Mouse (Mus musculus) liver, embryonic 14.5 days (tissue): ENCODE measurements around the gene Ldah.

ENCODE experiments used
- CTCF ChIP-seq: IDR thresholded peaks from 2 replicates; pipeline ENCODE4 v1.5.1; 2016; ENCODE audit warnings: antibody characterized with exemption, low read depth, control low read depth
- EP300 ChIP-seq: IDR thresholded peaks from 2 replicates; pipeline ENCODE4 v1.6.1; 2016; ENCODE audit warnings: antibody characterized with exemption, low read depth

- no peak for TF ChIP-seq CTCF
- no peak for TF ChIP-seq EP300
Measured at GRCm38 (mm10) chr12:8295307-8295913, 87.5 kb downstream of the Ldah start.
